Mouse (Mus musculus) layer of hippocampus, postnatal 14 days (tissue): ENCODE results near the gene Camp. TPM values are rescaled to one million over a fixed set of nuclear protein-coding genes. Genes with fewer than 3 reads are reported as not detected.
"Not testable (repeated sequence)": the region's sequence is repeated elsewhere in the genome, so short reads cannot be mapped to it uniquely, and the experiment has no call there.

ENCODE experiments used
- DNase-seq, 2 experiments: peaks; one replicate each; pipeline ENCODE4 v3.0.0; 2021 to 2022; ENCODE audit warnings: low spot score in 2 of 2, mixed read lengths in 1 of 2
- microRNA-seq, 2 experiments: library from miRNA; unstranded; fragments of <30 nt; microRNA quantifications; one replicate each; pipeline ENCODE4 v1.2.0; 2021
- total RNA-seq, 2 experiments: library from RNA; stranded (reverse); gene quantifications; 2 replicates each; pipeline ENCODE4 v1.2.3; 2021

Camp gene
- total RNA-seq, 2 experiments from 2014 or later = not detected

- no peak for DNase-seq
Measured at GRCm38 (mm10) chr9:109854341-109854740, 4.9 kb upstream of the Camp start.

GRCm38 (mm10) chr9:109850099-109850498 is 682 bp upstream of the Camp start:
- no peak for DNase-seq

GRCm38 (mm10) chr9:109833088-109833412 is 16.4 kb downstream of the Camp start:
- no peak for DNase-seq

GRCm38 (mm10) chr9:109832391-109833087 is 16.9 kb downstream of the Camp start, which contains the start of gene Nme6:
Nme6 (plus strand) TSS chr9:109832749.
- DNase-seq = peak; percentile 83 to 84

- no peak for DNase-seq
Measured at GRCm38 (mm10) chr9:109826181-109826580, 23.2 kb downstream of the Camp start.

GRCm38 (mm10) chr9:109825739-109826138 is 23.7 kb downstream of the Camp start:
- DNase-seq = no peak

- DNase-seq = peak in 1 of 2 experiments; percentile 36
Measured at GRCm38 (mm10) chr9:109816341-109816740, 33.1 kb downstream of the Camp start.

GRCm38 (mm10) chr9:109813424-109813823 is 36.0 kb downstream of the Camp start:
- peak in 1 of 2 experiments; percentile 8 for DNase-seq

GRCm38 (mm10) chr9:109811980-109812379 is 37.4 kb downstream of the Camp start, which contains the start of gene Spink8:
Spink8 (plus strand) TSS chr9:109812280.
- DNase-seq = no peak

GRCm38 (mm10) chr9:109807898-109808297 is 41.5 kb downstream of the Camp start:
- no peak for DNase-seq

- DNase-seq = no peak
Measured at GRCm38 (mm10) chr9:109806695-109807293, 42.6 kb downstream of the Camp start.

- no peak for DNase-seq
Measured at GRCm38 (mm10) chr9:109806260-109806659, 43.2 kb downstream of the Camp start.

GRCm38 (mm10) chr9:109805596-109805995 is 43.8 kb downstream of the Camp start:
- not testable (repeated sequence) for DNase-seq

GRCm38 (mm10) chr9:109798051-109798450 is 51.4 kb downstream of the Camp start:
- no peak for DNase-seq

Small RNAs within 50 kb of the gene (microRNA-seq; reads per million reads assigned to microRNA genes)
- 0 to 0.28 reads per million in 2 experiments for gene Mir7089

Other genes with a start within 250 kb of the Camp start
- gene Fbxw24, start 223.6 kb downstream of the Camp start, total RNA-seq = not detected
- gene Fbxw25, start 185.0 kb downstream of the Camp start, total RNA-seq = not detected
- not detected for gene Fbxw18, start 146.9 kb downstream of the Camp start, total RNA-seq
- not detected for gene Fbxw26, start 103.5 kb downstream of the Camp start, total RNA-seq
- gene Fbxw27, start 58.9 kb downstream of the Camp start, total RNA-seq = not detected
- 10 to 100 TPM; 41.9 to 48.8 TPM for gene Spink8, start 37.3 kb downstream of the Camp start, total RNA-seq
- 10 to 100 TPM in 1 of 2 experiments, 1 to 10 TPM in 1; 9.1 to 10.6 TPM for gene Nme6, start 16.9 kb downstream of the Camp start, total RNA-seq
- gene Cdc25a, start 26.0 kb upstream of the Camp start, total RNA-seq = 1 to 10 TPM; 5.1 to 6.5 TPM
- 100 to 1,000 TPM; 625 to 628 TPM for gene Map4, start 81.8 kb upstream of the Camp start, total RNA-seq